Mouse (Mus musculus) small intestine, adult 2 months (tissue): ENCODE measurements around the gene Ift57.

Experiments
- CTCF ChIP-seq: fragments of 200-500 bp; IDR thresholded peaks from 2 replicates; pipeline ENCODE4 v1.5.1; 2012; ENCODE audit warnings: low read depth, mild to moderate bottlenecking, control low read depth, inconsistent platforms, low read length, moderate library complexity, mixed read lengths; ENCODE audit not compliant: insufficient replicate concordance, insufficient read length; ENCODE audit errors: extremely low read depth
- POLR2A ChIP-seq: fragments of 200-500 bp; IDR thresholded peaks from 2 replicates; pipeline ENCODE4 v1.6.1; 2012; ENCODE audit warnings: low read depth, mild to moderate bottlenecking, control low read depth, inconsistent platforms, low read length, moderate library complexity

DNA sequence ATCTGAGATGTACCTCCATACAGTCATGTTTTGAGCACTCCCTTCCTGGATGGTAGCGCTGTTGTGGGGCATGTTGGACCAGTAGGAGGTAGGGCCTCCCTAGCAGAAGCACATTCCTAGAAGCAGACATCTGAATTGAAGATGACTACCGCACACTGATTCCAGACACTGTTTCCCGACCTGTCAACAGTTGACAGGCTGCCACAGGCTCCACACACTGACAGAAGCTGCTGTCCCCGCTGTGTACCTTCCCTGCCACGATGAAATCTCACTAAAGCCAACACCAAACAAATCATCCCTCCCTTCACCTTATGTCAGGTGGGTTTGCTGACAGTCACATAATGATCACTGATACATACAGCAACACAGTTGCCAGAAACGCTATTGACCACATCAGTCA is 19.4 kb upstream of the Ift57 start:
- no peak for TF ChIP-seq CTCF
- TF ChIP-seq POLR2A: no peak
